Mouse (Mus musculus) left cerebral cortex, postnatal 4 days (tissue): ENCODE measurements around the gene Igsf21. TPM values are rescaled to one million over a fixed set of nuclear protein-coding genes. Genes with fewer than 3 reads are reported as not detected.

Experiments used
- DNase-seq: peaks from one replicate; pipeline ENCODE4 v3.0.0-alpha.2; 2022
- intact Hi-C: fragments of 180-260 bp; cut with DNase I; formaldehyde crosslinking; loops from one replicate; pipeline ENCODE4 v1.15.1; 2025
- total RNA-seq, 2 experiments: library from RNA; stranded (reverse); gene quantifications; 2 replicates each; pipeline ENCODE4 v1.2.3; 2021

Igsf21 gene
- total RNA-seq, 2 experiments from 2014 or later: 104 to 114 TPM

GRCm38 (mm10) chr4:140000911-140001310 is 245.7 kb downstream of the Igsf21 start:
- intact Hi-C loops: no loop called here
- DNase-seq: no peak

DNA sequence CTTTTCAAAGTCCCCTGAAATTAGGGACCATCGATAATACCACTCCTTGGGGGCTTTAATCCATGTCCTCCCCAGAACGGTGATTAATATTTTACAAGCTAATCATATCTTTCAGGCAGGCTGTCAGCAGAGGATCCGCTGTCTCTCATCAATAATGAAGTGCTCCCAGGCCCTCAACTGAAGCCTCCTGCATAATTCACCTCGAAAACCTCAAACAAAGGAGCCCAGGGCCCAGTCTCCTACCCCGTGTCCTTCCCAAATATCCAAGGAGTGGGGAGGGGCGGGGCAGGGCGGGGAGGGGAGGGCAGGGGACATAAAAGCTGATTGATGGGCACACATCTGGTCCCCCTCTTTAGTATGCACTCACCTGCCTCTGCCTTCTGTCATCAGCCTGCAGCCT is 247.6 kb downstream of the Igsf21 start:
- no peak for DNase-seq
- intact Hi-C loops: no loop called here

GRCm38 (mm10) chr4:139995659-139996058 is 250.9 kb downstream of the Igsf21 start:
- intact Hi-C loops: no loop called here
- DNase-seq: peak; percentile 26

GRCm38 (mm10) chr4:139993111-139993755 is 253.4 kb downstream of the Igsf21 start:
- DNase-seq: no peak
- intact Hi-C loops: no loop called here

DNA sequence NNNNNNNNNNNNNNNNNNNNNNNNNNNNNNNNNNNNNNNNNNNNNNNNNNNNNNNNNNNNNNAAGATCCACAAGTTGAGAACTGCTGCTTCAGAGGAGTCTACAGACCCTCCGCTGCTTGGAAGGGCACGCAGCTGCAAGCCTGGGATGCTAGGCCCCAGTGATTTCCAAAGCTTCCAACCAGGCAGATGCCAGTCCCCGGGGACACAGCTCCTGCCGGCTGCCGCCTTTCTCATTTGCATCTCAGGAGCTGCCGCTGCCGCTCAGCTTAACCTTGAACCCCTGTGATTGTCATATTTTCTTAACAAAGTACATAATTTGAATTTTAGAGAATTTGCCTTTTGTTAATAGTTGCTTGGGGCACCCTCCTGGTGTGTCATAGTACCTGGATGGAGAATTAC is 259.7 kb downstream of the Igsf21 start:
- intact Hi-C loops: no loop called here
- no peak for DNase-seq

- intact Hi-C loops: no loop called here
- DNase-seq: no peak
Observed at GRCm38 (mm10) chr4:139978716-139979115, 267.9 kb downstream of the Igsf21 start.

GRCm38 (mm10) chr4:139977308-139977781 is 269.2 kb downstream of the Igsf21 start:
- intact Hi-C loops: no loop called here

More at GRCm38 (mm10) chr4:139977308-139977781, 269.2 kb downstream of the Igsf21 start:
- DNase-seq: no peak
